Mouse (Mus musculus): ENCODE data around the gene Slco4c1.

DNA sequence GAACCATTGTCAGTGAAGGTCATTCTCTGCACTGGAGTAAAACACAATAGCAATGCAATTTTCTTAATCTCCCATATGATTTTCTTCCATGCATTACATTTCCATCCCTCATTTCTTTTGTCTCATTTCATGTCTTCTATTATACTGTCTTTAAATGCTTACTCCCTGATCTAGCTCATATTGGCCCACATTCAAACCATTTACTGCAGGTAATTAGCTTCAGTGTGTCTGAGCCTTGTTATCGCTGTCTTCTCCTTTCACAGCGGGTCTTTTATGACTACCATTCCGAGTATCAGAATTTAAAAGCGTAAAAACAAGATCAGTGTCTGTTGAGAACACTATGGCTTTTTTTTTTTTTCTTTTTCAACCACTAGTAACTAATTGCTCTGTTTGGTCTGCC lies 77.3 kb downstream of the Slco4c1 start:
- no peak for TF ChIP-seq POLR2A (IDR thresholded peaks at IDR 0.05; ENCODE audit: borderline replicate concordance, insufficient read depth, low read length)
- TF ChIP-seq CTCF (IDR thresholded peaks at IDR 0.05; ENCODE audit: borderline replicate concordance, insufficient read depth, low read depth, low read length) = no peak

All from cerebellum, adult 2 months (tissue).